Mouse (Mus musculus) heart, adult 9 months (tissue): ENCODE results near the gene Safb2.

Experiments
- DNase-seq, 2 experiments: peaks; one replicate each; pipeline ENCODE4 v3.0.0; 2022; ENCODE audit warnings: low spot score in 2 of 2

The Safb2 gene

DNA sequence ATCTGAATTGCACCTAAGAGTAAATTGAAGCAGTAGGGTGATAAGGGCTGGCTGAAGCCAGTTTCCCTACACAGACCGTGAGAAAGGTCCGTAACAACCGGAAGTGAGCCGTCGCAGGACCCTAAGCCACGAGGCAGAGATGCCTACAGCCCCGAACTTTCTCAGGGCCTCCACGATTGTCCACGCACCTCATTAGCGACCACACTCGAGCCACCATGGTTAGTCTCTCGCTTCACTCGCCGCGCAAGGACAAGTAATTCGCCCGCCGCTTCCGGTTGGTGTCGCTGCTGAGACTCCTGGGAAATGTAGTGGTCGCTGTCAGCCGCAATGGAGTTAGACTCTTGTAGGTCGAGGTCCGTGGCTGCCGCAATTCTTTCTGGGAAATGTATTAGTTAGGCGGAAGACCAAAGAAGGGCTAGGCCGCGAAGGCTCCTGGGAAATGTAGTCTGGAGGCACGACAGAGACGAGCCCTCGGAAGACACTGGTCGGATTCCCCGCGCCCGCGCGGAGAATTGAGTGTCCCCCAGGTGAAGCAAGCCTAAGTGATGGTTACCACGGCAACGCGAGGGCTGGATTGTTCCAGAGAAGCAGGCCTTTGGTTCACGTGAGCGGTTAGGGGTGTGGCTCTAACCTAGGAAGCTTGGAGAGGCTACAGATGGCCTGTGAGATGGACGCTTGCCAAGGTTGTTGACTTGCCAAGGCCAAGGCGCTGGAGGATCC lies 25.2 kb upstream of the Safb2 start, which contains the start of gene 2410015M20Rik:
TSS of gene 2410015M20Rik (minus strand) at position 320 of the 720 bp plus-strand sequence.
- DNase-seq = peak; percentile 95 to 97

DNA sequence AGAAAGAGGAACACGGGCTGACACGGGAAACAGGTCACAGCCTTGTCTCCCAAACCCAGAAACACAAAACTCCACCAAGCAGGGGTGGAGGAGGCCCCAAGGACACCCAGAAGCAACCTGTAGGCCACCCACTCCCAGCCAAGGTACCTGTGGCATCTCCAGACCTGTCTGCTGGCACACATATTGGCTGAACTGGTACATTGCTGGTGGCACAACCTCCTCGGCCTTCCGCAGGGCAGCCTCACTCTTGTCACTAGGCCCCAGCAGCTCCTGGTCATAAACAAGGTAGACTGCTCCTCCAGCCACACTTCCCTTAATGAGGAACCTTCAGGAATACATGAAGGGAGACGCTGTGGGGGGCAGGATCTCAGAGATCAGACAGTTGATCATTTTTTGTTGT lies 24.3 kb upstream of the Safb2 start:
- no peak for DNase-seq

DNA sequence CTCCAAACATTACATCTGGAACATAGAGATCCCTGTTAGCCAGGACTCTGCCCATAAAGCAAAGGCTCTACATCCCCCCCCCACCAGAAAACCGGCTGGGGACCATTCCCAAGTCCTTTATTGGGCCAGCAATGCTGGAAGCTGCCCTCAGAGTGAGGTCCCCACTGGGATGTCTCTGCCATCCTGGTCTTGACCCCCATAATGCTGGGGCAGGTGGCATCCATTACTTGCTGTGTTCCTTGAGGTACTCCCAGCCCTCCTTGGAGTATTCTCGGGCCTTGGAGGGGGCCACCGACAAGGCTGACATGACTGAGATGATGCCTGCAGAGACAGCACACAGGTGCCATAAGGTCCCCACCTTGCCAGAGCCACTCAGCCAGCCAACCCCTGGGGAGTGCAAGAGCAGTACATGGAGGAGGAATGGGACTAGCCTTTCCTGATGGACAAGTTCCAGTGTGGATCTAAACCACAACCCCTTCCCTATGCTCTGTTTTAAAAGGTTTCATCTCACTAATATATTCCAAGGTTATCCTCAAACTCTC lies 23.2 kb upstream of the Safb2 start:
- DNase-seq = no peak

DNA sequence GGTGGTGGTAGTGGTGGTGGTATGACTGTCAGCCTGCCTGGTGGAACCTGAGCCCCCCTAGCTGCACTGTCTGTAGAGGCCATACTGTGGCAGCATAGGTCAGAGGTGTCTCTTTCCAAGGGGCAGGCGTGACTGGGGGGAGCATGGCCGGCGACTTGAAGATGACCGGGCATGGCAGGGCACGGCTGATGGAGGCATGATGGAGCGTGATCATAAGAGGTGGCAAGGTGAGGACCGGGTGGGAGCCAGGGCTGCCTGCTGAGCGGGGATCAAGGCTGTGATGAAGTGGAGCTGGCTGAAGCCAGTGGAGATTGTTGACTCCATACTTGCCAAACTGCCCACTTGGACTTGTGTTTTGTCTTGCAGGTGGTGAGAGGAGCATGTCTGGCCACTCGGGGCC lies 21.0 kb upstream of the Safb2 start:
- DNase-seq = no peak

DNA sequence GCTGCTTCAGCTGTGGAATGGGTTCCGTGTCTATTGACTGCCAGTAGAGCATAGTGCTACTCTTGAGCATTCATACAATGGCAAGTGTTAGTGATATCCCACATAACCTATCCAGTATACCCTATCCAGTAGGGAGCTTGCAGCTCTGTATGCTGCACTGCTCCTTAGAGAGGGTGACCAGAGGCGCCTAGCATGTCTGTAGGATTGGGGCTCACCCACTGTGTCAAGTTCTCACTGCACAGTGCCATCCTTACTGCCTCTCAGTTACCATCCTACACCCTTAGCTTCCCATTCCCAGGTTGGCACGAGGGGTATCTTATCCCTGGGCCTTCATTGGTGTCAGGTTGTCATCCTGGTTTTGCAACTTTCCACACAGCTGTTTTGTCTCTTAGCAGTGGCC lies 20.0 kb upstream of the Safb2 start:
- DNase-seq = no peak

DNA sequence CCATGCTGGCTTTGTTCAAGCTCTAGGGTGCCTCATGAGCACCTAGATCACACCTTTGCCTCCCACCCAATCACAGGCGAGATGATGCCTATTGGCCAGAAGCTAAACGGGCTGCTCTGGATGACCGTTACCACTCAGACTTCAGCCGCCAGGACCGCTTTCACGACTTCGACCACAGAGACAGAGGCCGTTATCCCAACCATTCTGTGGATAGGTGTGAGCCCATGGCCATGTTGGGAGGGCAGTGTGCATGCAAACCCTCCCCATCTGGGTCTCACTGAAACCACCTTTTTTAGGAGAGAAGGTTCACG lies 19.6 kb upstream of the Safb2 start:
- no peak for DNase-seq

GRCm38 (mm10) chr17:56603186-56604069 lies 19.0 kb upstream of the Safb2 start:
- DNase-seq = no peak

DNA sequence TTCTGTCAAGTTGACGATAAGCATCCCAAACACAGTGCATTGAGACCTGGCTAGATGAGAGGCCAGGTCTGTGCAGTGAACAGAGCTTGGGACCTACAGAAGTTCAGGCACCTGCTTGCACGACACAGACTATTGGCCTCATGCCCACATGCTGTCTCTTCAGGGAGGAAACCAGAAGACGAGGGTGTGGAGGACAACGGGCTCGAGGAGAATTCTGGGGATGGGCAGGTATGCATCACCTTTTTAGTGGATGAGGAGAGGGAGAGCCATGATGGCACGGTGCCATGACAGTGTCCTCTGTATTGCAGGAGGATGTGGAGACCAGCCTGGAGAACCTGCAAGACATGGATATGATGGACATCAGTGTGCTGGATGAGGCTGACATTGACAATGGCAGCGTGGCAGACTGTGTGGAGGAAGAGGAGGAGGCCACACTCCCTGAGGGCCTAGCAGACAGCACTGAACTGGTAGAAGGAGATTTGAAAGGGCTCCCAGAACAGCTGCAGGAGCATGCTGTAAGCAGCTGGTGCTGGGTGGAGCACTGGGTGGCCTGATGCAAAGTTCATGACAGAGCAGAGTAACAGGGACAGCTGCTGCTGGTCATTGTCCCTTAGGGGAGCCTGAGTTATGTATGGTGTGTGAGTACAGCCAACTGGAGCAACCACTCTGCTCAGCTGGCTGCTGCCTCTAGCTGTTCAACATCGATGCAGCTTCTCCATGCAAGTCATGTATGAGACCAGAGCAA lies 9.3 kb upstream of the Safb2 start:
- DNase-seq = peak; percentile 30 to 41

DNA sequence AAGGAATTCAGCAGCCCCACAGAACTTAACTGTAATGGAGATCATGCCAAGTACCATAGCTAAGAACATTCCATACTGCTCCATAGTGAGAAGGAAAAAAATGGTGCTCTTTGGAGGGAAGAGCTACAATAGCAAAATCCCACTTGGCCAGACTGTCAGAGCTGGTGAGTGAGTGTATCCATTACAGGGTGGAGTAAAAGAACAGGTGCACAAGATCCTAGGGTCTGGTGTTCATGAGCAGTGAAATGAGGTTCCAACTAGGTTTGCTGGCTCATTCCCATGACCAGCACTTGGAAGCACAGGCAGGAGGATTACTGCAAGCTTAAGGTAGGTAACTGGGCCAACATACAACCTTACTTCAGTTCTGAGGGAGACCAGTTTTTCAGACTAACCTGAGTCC lies 8.2 kb upstream of the Safb2 start:
- no peak for DNase-seq

- DNase-seq = no peak
Measured at GRCm38 (mm10) chr17:56588921-56589320, 4.5 kb upstream of the Safb2 start.

DNA sequence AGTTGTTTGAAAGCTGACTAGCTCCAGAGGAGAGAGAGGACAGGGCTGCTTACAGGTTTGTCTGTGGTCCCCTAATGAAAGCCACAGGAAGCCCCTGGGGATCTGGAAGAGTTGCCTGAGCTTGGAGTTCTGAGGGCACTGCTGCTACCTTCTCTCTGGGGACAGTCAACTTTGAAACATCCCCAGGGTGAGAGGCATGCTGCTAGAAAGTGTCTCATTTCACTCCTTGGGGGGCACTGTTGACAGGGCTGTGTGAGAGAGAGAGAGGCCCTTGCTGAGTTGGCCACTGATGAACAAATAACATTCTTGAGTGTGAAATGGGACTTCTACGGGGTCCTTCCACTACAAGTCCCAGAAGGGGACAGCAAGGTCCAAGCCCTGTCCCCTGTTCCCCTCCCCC lies 3.4 kb upstream of the Safb2 start:
- no peak for DNase-seq

DNA sequence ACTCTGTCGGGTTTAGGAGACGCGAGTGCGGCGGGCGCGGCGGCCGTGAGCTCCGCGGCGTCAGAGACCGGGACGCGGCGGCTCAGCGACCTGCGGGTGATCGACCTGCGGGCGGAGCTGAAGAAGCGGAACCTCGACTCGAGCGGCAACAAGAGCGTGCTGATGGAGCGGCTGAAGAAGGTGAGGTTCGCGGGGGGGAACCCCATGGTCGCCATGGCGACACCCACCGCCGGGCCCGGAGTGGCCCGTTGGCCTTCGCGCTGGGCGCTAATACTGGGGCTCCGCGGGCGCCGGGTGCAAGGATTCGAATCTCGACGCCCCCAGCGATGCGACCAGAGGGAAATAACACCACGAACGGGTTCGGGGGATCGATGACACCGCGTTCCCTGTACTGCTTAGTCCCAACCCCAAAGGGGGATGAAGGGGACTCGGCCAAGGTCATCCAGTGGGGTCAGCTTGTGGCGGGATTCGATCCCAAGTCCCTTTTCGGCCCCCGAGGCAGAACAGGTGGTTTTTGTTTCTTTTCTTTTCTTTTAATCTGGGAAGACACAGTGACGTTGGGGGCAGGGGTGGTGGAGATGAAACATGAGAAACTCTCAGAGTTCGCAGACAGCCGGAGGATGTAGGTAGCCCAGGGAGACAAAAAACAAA lies 911 bp upstream of the Safb2 start:
- DNase-seq = peak in 1 of 2 experiments; percentile 64

DNA sequence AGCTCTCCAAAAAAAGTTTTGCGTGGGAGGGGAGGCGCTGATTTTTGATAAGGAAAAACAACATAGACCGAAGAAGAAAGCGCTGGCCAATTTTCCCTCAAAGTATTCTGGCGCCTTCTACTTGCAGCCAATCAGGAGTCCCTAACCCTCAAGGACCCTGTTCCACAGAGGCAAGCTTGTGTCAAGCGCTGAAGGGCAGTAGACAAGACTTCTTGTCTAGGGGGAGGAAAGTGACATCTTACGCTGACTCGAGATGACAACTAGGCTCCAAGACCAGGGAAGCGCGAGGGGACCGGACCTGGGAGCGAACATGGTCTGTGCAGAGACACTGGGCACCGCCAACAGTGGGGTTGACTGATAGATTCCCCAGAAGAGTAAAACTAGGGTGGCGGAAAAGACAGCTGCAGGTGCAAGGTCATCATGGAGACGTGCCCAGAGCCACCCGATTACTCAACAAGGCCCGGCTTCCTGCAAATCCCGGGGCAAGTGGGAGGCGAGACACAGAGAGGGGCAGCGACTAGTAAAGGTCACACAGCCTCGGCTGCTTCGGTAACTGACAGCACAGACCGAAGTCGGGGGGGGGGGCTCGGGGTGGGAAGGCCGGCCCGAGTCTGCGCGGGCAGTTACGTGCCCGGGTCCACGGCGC lies 651 bp downstream of the Safb2 start:
- peak; percentile 51 to 55 for DNase-seq

DNA sequence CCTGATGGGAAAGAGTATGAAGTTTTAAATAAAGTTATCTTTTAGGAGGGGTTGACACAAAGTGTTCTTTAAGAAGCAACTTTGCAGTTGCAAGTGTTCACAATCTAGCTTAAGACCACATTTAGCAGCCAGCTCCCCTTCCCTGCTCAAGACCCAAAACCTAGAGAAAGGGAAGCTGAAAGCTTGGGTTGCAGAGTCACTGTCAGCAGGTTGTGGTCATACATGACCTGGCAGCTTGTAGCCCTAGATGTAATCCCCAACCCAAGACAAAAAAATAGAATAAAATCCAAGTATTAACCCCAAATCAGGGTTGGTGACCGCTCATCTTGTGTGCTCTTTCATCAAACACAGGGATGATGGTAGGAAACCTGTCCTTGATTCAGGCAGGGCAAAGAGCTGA lies 1.3 kb downstream of the Safb2 start:
- no peak for DNase-seq

GRCm38 (mm10) chr17:56572939-56573338 lies 11.4 kb downstream of the Safb2 start:
- DNase-seq = no peak

DNA sequence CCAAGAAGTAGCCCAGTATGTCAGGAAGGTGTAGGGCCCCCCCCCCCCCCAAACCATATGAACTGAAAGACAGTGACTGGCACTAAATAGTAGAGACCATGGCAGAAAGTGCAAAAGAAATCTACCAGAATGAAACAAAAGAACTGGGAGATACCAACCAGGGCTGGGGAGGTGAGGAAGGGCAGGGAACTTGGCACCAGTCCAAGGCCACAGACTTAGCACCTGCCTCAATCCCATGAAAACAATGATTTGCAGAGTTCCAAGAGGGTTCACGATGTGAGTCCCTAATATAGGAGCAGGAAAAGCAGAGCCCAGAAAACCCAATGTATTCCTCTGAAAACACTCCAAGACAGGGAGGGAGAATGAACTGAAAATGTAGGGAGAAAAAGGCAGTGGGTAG lies 12.2 kb downstream of the Safb2 start:
- DNase-seq = no peak

DNA sequence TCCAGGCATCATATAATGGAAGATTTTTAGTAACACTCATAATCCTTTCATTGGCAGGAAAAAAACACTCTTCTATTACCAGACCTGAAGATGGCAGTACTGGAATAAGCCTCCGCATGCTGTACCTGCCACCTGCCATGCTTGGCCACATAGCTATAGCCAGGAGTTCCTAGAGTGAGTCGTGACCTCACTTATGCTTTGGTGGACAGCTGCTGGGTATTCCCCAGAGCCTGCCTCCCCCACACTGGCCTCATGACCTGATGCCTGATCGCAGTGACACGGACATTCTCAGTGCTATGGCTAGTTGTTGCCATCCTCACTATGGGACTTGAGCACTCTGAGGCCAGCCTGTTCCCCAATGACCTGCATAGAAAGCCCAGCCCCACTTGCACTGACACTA lies 14.1 kb downstream of the Safb2 start:
- DNase-seq = no peak

GRCm38 (mm10) chr17:56567370-56567769 lies 17.0 kb downstream of the Safb2 start:
- no peak for DNase-seq

DNA sequence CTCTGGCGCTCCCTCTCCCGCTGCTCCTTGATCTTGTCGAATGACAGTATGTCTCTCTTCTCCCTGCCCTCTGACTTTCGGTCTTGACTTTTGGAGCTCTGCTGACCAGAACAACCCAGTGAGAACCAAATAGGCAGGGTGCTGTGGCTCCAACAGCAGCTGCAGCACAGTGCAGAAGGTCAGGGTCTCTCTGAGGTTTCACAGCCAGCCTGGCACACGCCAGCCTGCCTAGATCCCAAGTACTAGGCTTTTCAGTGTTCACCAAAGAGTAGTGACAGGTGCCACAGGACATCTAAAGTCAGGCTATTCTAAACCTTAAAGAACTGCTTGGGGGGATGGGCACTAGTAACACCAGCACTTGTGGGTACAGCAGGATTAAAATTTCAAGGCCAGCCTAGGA lies 17.5 kb downstream of the Safb2 start:
- no peak for DNase-seq

DNA sequence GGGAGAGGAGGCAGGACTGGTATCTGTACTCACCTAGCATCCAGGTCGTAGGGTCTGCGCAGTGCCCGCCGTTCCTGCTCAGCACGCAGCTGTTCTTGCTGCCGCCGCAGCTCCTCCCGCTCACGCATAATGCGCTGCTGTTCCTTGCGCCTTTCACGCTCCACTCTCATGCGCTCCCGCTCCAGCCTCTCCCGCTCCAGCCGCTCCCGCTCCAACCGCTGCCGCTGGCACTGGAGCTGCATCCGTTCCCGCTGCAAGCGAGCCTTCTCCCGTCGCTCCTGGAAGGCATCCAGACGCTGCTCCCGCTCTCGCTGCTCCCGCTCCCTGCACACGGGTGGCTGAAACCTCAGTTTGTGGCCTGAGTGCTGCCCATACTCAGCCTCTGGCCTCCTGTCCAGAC lies 18.1 kb downstream of the Safb2 start:
- no peak for DNase-seq

DNA sequence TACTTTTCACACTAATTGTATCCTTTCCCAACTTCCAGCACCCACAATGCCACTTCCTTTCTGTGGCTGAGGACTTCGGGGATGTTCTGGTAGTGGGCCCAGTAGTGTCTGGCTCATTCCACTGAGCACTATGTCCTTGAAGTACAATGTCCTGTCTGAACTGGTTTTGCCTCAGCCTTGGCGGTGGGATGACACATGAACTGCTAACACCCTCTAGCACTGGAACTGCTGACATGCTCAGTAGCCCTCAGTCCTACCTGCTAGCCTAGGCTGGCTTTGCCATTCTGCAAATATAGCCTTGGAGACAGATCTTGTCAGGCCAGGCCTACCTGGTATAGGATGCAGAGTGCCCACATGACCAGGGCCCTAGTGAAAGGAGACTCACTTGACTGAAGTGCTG lies 22.5 kb downstream of the Safb2 start:
- DNase-seq = no peak
